Mouse (Mus musculus): ENCODE measurements around the gene Dazap1.

DNA sequence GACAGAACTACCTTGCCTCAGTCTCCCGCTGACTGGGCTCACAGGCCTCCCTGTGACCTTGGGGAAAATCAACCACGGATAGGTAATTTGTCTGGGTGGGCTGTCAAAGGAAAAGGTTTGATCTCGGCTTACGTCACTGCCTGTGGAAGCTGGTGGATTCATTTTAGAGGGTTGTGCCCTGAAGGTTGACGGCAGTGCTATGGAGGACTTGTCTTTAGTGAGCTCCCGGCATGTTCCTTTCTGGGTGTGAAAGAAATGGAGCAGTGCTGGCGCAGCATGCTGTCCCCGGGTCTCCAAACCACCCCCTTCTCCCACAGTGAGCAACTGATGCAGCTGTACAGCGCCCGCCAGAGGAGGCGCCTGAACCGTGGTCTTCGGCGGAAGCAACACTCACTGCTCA is 32.0 kb downstream of the Dazap1 start:
- TF ChIP-seq CTCF (IDR thresholded peaks at IDR 0.05; ENCODE audit: low read depth, low read length), result no peak
- no peak for TF ChIP-seq POLR2A (IDR thresholded peaks at IDR 0.05; ENCODE audit: insufficient read depth, low read length)

Measured in ES-Bruce4 (cell line).